Mouse (Mus musculus): ENCODE results near the gene Jmjd8. TPM values are rescaled to one million over a fixed set of nuclear protein-coding genes. Genes with fewer than 3 reads are reported as not detected.

Jmjd8 gene
- total RNA-seq, 2 experiments from 2014 or later: 11.5 to 13.0 TPM

DNA sequence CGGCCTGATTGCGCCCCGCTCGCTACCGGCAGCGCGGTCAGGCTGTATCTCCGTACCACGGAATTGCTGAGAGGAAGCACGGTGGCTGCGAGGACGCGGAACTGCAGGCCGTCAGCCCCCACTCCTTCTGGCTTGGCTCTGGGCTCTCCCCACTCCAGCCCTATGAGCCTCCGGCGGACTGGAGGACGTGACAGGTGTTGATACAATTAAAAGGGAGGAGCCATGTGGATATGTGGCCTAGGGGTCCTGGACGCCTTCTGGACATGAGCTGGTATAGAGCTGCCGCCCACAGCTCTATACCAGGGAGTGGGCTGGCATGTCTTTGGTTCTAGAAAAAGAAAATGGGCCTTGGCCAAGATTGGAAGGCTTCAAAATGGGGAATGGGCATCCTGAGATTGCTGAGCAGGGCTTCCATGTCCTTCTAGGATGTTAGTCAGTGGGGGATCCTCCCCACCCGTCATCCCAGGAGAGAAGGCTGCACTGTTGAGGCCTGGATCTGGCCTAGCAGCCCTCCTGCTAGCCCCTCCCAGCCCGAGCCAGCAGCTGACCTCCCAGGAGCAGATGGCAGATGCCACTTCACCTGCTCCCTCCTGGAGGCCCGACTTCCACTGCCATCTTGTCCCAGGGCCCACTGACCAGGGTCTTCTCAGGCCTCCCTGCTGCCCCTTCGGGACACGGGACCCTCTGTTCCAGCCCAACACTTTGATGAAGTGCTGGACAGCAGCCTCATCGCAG is 18.9 kb upstream of the Jmjd8 start:
- intact Hi-C loops (cut with DNase I): no loop called here
- no peak for DNase-seq
- H3K4me3 ChIP-seq: peak overlapping the region; percentile 82
- TF ChIP-seq CTCF (IDR thresholded peaks at IDR 0.05): no peak
- H3K27ac ChIP-seq: peak overlapping the region; percentile 24; the same call in 1 of the 2 replicates

DNA sequence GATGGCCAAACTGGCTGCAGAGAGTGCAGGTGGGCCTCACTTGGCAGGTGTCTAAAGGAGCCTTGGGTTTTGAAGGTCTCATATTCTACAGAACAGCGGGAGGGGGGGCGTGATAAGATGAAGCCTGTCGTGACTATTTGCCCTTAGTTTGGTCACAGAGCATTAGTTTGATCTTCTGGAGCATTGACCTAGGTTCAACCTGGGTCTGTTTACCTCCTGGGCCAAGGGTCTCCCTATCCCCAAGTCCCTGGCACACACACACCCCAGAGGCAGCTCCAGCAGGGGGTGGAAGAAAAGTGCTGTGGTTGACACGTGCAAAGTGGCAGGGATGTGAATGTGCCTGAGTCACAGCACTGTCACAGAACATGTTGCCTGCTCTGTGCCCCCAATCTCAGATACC is 17.8 kb upstream of the Jmjd8 start:
- TF ChIP-seq CTCF (IDR thresholded peaks at IDR 0.05): no peak
- H3K4me3 ChIP-seq: no peak overlapping the region
- DNase-seq: no peak
- no peak overlapping the region for H3K27ac ChIP-seq
- intact Hi-C loops (cut with DNase I): no loop called here

DNA sequence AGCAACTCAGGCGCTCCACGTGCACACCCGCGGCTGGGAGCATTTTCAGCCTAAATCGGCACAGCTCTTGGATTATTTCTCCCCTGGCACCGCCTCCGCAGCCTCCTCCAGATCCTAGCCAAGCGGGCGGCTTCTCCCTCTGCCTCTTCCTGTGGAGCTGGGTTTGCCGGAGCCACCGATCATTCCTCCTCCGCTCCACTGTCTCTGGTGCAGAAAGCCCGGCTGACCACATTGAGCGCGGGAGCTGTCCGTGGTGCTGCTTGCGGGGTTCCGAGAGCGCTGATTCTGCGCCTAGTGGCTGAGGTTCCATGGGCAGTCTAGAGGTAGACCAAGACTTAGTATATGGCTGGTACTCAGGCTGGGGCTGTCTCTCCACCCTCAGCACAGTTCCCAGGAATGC is 15.2 kb upstream of the Jmjd8 start:
- H3K27ac ChIP-seq: no peak overlapping the region
- DNase-seq: peak; percentile 84
- H3K4me3 ChIP-seq: no peak overlapping the region
- intact Hi-C loops (cut with DNase I): no loop called here
- peak; percentile 54 for TF ChIP-seq CTCF (IDR thresholded peaks at IDR 0.05)

DNA sequence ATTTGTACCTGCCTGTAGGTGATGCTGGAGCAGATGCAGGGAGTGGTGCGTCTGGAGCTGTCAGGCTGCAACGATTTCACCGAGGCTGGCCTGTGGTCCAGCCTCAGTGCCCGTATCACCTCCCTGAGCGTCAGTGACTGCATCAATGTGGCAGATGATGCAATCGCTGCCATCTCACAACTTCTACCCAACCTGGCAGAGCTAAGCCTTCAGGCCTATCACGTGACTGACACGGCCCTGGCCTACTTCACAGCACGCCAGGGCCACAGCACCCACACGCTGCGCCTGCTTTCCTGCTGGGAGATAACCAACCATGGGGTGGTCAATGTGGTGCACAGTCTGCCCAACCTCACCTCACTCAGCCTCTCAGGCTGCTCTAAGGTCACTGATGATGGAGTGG is 11.0 kb upstream of the Jmjd8 start:
- no peak for TF ChIP-seq CTCF (IDR thresholded peaks at IDR 0.05)
- DNase-seq: no peak
- intact Hi-C loops (cut with DNase I): no loop called here
- no peak overlapping the region for H3K27ac ChIP-seq
- no peak overlapping the region for H3K4me3 ChIP-seq

DNA sequence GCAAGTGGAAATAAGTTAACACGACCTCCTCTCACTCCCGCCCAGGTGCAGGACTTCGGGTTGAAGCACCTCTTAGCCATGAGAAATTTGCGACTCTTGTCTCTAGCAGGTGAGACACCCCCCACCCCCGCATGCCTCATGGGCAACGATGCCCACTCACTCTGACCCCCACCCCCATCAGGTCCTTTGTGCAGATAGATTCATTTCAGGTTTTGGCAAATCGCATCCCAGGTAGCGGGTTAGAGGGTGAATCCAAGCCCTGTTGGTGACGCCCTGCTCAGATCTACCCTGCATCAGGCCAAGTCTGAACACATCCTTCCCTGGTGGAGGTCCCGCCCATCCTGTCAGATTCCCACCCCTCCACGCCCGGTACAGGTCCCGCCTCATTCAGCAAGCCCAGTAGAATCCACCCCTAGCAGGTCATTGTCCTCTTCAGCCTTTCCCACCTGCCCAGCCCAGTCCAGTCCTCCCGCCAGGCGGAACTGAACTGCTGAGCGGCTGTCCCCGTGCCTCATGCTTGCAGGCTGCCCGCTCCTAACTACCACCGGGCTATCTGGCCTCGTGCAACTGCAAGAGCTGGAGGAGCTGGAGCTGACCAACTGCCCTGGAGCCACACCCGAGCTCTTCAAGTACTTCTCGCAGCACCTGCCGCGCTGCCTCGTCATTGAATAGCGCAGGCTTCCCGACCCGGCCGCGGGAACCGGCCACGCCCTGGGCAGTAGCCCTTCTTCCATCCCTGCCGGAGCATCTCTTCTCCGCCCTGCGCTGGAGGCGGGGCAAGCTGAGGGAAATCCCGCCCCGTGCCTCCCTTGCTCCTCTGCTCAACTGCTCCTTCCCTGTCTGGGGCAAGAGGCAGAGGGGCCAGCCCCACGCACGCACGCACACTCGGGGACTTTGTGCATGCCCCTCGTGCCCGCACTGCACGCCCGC is 9.6 kb upstream of the Jmjd8 start:
- no peak for DNase-seq
- peak overlapping the region; percentile 23; the same call in 1 of the 2 replicates for H3K4me3 ChIP-seq
- H3K27ac ChIP-seq: no peak overlapping the region
- intact Hi-C loops (cut with DNase I): no loop called here
- TF ChIP-seq CTCF (IDR thresholded peaks at IDR 0.05): no peak

DNA sequence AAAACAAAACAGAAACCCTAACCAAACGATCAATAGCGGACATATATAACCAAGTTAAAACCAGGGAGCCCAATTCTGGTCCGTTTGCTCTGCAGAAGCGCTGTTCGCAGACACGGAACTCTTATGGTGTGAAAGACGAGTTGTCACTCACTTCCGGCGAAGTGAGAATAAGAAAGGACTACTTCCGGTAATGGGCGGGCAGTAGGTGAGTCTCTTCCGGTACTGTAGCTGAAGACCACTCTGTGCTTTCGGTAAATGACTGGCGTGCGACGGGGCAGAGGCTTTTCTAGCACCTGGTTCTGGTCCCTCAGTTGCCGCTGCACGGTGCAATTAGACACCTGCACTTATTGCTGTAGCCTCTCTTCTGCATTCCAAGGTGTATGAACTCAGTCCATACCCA is 5.2 kb upstream of the Jmjd8 start, which contains the start of gene Wdr24:
Gene Wdr24, plus strand, starts transcription at position 176 of the 400 bp plus-strand sequence.
- TF ChIP-seq CTCF (IDR thresholded peaks at IDR 0.05): no peak
- DNase-seq: peak; percentile 76
- H3K4me3 ChIP-seq: peak within 1 kb of the TSS; percentile 85
- peak within 1 kb of the TSS; percentile 81 for H3K27ac ChIP-seq
- intact Hi-C loops (cut with DNase I): no loop called here

DNA sequence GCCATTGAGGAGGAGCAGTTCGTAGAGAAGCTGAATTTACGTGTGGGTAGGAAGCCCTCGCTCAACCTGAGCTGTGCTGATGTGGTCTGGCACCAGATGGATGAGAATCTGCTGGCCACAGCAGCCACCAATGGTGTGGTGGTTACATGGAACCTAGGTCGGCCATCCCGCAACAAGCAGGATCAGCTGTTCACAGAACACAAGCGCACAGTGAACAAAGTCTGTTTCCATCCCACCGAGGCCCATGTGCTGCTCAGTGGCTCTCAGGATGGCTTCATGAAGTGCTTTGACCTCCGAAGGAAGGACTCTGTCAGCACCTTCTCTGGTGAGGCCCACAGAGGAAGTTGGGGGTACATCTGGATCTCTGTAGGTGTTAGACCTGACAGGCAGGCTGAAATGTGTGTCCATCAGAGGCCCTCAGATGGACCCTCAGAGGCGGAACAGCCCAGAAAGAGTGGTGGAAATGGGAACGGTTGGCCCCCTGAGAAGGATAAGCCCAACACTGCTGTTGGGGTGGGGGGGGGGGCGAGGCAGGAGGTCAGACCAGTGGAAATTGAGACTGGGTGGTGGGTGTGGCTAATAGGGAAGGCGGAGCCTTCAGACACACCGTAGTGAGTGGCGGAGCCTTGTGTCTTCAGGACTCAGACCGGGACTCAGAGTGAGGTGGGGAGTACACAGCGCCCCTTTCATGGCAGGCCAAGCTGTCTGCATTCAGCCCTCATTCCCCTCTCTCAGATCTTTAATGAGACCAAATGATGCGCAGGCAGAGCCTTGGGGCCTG is 4.1 kb upstream of the Jmjd8 start:
- Histone ChIP-seq H3K27ac (no peak overlapping the region), H3K4me3 (peak overlapping the region; percentile 85)
- no peak for DNase-seq
- TF ChIP-seq CTCF (IDR thresholded peaks at IDR 0.05): no peak
- intact Hi-C loops (cut with DNase I): no loop called here

DNA sequence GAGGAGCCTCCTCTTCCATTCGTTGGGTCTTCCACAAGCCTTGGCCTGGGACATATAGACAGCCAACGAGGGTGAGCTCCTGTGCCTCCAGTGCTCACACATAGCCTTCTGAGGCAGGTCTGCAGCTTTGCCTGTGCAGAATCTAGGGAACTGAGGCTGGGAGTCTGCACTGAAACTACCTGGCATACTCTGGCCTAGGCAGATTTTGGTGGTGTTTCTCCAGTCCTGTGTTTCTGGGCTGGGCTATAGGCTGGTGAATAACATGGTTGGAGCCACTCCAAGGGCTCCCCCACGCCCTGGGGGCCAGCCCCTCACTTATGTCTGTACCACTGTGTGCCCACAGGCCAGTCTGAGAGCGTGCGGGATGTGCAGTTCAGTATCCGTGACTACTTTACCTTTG is 3.4 kb upstream of the Jmjd8 start:
- TF ChIP-seq CTCF (IDR thresholded peaks at IDR 0.05): no peak
- intact Hi-C loops (cut with DNase I): no loop called here

DNA sequence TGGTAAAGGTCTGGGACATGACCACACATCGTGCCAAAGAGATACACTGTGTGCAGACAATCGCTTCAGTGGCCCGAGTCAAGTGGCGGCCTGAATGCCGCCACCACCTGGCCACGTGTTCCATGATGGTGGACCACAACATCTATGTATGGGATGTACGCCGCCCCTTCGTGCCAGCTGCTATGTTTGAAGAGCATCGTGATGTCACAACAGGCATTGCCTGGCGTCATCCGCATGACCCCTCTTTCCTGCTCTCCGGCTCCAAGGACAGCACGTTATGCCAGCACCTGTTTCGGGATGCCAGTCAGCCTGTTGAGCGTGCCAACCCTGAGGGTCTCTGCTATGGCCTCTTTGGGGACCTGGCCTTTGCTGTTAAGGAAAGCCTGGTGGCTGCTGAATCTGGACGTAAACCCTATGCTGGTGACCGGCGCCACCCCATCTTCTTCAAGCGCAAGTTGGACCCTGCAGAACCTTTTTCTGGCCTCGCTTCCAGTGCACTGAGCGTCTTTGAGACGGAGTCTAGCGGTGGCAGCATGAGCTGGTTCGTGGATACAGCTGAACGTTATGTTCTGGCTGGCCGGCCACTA is 2.6 kb upstream of the Jmjd8 start:
- intact Hi-C loops (cut with DNase I): no loop called here

More for the DNA sequence above, 3.4 kb upstream of the Jmjd8 start:
- no peak for DNase-seq
- H3K4me3 ChIP-seq: no peak overlapping the region
- H3K27ac ChIP-seq: no peak overlapping the region

DNA sequence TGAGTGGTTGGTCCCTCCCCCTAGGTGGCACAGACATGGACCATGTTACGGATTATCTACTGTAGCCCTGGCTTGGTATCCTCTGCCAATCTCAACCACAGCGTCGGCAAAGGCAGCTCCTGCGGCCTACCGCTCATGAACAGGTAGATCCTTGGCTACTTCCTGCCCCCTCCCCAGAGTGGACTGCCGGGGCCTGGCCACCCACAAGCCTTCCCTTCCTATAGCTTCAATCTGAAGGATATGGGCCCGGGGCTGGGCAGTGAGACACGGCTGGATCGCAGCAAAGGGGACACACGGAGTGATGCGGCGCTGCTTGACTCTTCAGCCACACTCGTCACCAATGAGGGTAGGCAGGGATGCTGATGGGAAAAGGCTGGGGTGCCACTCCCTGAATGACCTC is 1.7 kb upstream of the Jmjd8 start:
- Histone ChIP-seq H3K4me3 (no peak overlapping the region), H3K27ac (no peak overlapping the region)
- no peak for DNase-seq
- intact Hi-C loops (cut with DNase I): no loop called here
- no peak for TF ChIP-seq CTCF (IDR thresholded peaks at IDR 0.05)

More for the DNA sequence above, 2.6 kb upstream of the Jmjd8 start:
- no peak for TF ChIP-seq CTCF (IDR thresholded peaks at IDR 0.05)
- DNase-seq: no peak
- no peak overlapping the region for H3K27ac ChIP-seq
- no peak overlapping the region for H3K4me3 ChIP-seq

DNA sequence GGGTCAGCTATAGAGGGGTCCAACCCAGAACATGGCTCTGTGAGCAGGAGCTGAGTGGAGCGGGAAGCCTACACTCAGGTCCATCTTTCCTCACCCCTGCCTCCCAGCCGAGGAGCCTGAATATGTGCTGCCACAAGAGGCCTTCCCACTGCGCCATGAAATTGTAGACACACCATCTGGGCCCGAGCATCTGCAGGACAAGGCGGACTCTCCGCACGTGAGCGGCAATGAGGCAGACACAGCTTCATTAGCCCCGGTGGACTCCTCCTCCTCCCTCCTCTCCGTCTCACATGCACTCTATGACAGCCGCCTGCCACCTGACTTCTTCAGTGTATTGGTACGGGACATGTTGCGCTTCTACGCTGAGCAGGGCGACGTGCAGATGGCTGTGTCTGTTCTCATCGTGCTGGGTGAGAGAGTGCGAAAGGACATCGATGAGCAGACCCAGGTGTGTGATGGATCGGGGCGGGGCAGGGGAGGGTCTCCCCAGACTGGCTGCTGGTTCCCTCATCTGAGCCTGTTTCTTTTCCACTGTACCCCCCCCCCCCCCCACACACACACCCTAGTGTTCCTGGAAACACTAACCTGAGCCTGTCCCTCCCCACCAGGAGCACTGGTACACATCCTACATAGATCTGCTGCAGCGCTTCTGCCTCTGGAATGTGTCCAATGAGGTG is 983 bp upstream of the Jmjd8 start:
- no peak for TF ChIP-seq CTCF (IDR thresholded peaks at IDR 0.05)
- H3K4me3 ChIP-seq: no peak overlapping the region
- DNase-seq: no peak
- H3K27ac ChIP-seq: no peak overlapping the region
- intact Hi-C loops (cut with DNase I): no loop called here

DNA sequence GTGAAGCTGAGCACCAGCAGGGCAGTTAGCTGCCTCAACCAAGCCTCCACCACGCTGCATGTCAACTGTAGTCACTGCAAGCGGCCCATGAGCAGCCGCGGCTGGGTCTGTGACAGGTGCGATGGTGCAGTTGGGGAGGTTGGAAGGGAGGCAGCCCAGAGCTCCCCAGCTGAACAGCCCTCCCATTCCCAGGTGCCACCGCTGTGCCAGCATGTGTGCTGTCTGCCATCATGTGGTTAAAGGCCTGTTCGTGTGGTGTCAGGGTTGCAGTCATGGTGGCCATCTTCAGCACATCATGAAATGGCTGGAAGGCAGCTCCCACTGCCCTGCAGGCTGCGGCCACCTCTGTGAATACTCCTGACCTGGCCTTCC is 458 bp upstream of the Jmjd8 start:
- H3K27ac ChIP-seq: peak overlapping the region; percentile 83
- intact Hi-C loops (cut with DNase I): no loop called here

More for the DNA sequence above, 458 bp upstream of the Jmjd8 start:
- TF ChIP-seq CTCF (IDR thresholded peaks at IDR 0.05): no peak
- peak overlapping the region; percentile 71 for H3K4me3 ChIP-seq
- no peak for DNase-seq

Data from gastrocnemius, adult 2 months (tissue).